Mouse (Mus musculus) frontal cortex, postnatal 25 days (tissue): ENCODE measurements around the gene Ndufa4l2.

ENCODE experiments used
- DNase-seq, 2 experiments: peaks; one replicate each; pipeline ENCODE4 v3.0.0; 2022; ENCODE audit warnings: low spot score in 2 of 2

Ndufa4l2 gene

GRCm38 (mm10) chr10:127509837-127510701, 4.7 kb upstream of the Ndufa4l2 start:
- DNase-seq = no peak

GRCm38 (mm10) chr10:127510895-127511617, 3.7 kb upstream of the Ndufa4l2 start:
- DNase-seq = no peak

GRCm38 (mm10) chr10:127511634-127512306, 3.0 kb upstream of the Ndufa4l2 start:
- peak; percentile 71 to 74 for DNase-seq

- DNase-seq = no peak
Measured at GRCm38 (mm10) chr10:127512307-127512666, 2.5 kb upstream of the Ndufa4l2 start.

GRCm38 (mm10) chr10:127512813-127513212, 2.0 kb upstream of the Ndufa4l2 start:
- peak; percentile 98 to 99 for DNase-seq

- DNase-seq = no peak
Measured at GRCm38 (mm10) chr10:127513501-127514091, 1.2 kb upstream of the Ndufa4l2 start.

- no peak for DNase-seq
Measured at GRCm38 (mm10) chr10:127514111-127514698, 562 bp upstream of the Ndufa4l2 start.

- DNase-seq = no peak
Measured at GRCm38 (mm10) chr10:127515271-127515982, 660 bp downstream of the Ndufa4l2 start.

- no peak for DNase-seq
Measured at GRCm38 (mm10) chr10:127515983-127516459, 1.3 kb downstream of the Ndufa4l2 start.

GRCm38 (mm10) chr10:127516576-127517260, 2.0 kb downstream of the Ndufa4l2 start:
- no peak for DNase-seq

- DNase-seq = no peak
Measured at GRCm38 (mm10) chr10:127517941-127518340, 3.2 kb downstream of the Ndufa4l2 start.

GRCm38 (mm10) chr10:127519041-127519701, 4.4 kb downstream of the Ndufa4l2 start:
- no peak for DNase-seq

GRCm38 (mm10) chr10:127519903-127520713, 5.3 kb downstream of the Ndufa4l2 start:
- DNase-seq = no peak

- no peak for DNase-seq
Measured at GRCm38 (mm10) chr10:127520714-127521357, 6.1 kb downstream of the Ndufa4l2 start.

GRCm38 (mm10) chr10:127521611-127522080, 6.9 kb downstream of the Ndufa4l2 start:
- no peak for DNase-seq

GRCm38 (mm10) chr10:127522088-127522581, 7.4 kb downstream of the Ndufa4l2 start, which contains the start of gene Shmt2:
Gene Shmt2 (minus strand): TSS chr10:127522444.
- peak; percentile 70 to 77 for DNase-seq

- DNase-seq = no peak
Measured at GRCm38 (mm10) chr10:127524646-127525255, 10.0 kb downstream of the Ndufa4l2 start.
